Mouse (Mus musculus): Measurements from ENCODE around the gene Hap1.
"Not testable (repeated sequence)": the region's sequence is repeated elsewhere in the genome, so short reads cannot be mapped to it uniquely, and the experiment has no call there.

Gene Hap1

GRCm38 (mm10) chr11:100355151-100355951 is 577 bp downstream of the Hap1 start:
- DNase-seq (ENCODE audit: low spot score) = no peak

- DNase-seq (ENCODE audit: low spot score) = no peak
Observed at GRCm38 (mm10) chr11:100352076-100352857, 3.7 kb downstream of the Hap1 start.

- DNase-seq (ENCODE audit: low spot score) = no peak
Observed at GRCm38 (mm10) chr11:100344269-100344668, 11.7 kb downstream of the Hap1 start.

GRCm38 (mm10) chr11:100335731-100336130 is 20.2 kb downstream of the Hap1 start:
- no peak for DNase-seq (ENCODE audit: low spot score)

GRCm38 (mm10) chr11:100333944-100334457 is 21.9 kb downstream of the Hap1 start, which contains the start of gene Gast:
Gene Gast, plus strand, starts transcription at chr11:100334407.
- DNase-seq (ENCODE audit: low spot score) = no peak

- DNase-seq (ENCODE audit: low spot score) = no peak
Observed at GRCm38 (mm10) chr11:100332766-100333515, 23.0 kb downstream of the Hap1 start.

- DNase-seq (ENCODE audit: low spot score) = not testable (repeated sequence)
Observed at GRCm38 (mm10) chr11:100330816-100331375, 25.0 kb downstream of the Hap1 start.

GRCm38 (mm10) chr11:100330235-100330634 is 25.7 kb downstream of the Hap1 start:
- no peak for DNase-seq (ENCODE audit: low spot score)

GRCm38 (mm10) chr11:100327761-100328160 is 28.2 kb downstream of the Hap1 start:
- DNase-seq (ENCODE audit: low spot score) = no peak

GRCm38 (mm10) chr11:100327316-100327715 is 28.6 kb downstream of the Hap1 start:
- DNase-seq (ENCODE audit: low spot score) = no peak

GRCm38 (mm10) chr11:100325062-100325629 is 30.8 kb downstream of the Hap1 start:
- no peak for DNase-seq (ENCODE audit: low spot score)

- peak; percentile 41 for DNase-seq (ENCODE audit: low spot score)
Observed at GRCm38 (mm10) chr11:100323578-100323977, 32.4 kb downstream of the Hap1 start.

GRCm38 (mm10) chr11:100322591-100323258 is 33.2 kb downstream of the Hap1 start:
- DNase-seq (ENCODE audit: low spot score) = no peak

- not testable (repeated sequence) for DNase-seq (ENCODE audit: low spot score)
Observed at GRCm38 (mm10) chr11:100321479-100322305, 34.2 kb downstream of the Hap1 start.

- not testable (repeated sequence) for DNase-seq (ENCODE audit: low spot score)
Observed at GRCm38 (mm10) chr11:100320701-100321410, 35.1 kb downstream of the Hap1 start.

GRCm38 (mm10) chr11:100320172-100320630 is 35.7 kb downstream of the Hap1 start:
- peak; percentile 86 for DNase-seq (ENCODE audit: low spot score)

GRCm38 (mm10) chr11:100319492-100320171 is 36.3 kb downstream of the Hap1 start, which contains the start of gene Eif1:
Gene Eif1, plus strand, starts transcription at chr11:100319885.
- DNase-seq (ENCODE audit: low spot score) = peak; percentile 99

Data from layer of hippocampus, adult 9-10 months (tissue).